Mouse (Mus musculus) erythroblast, embryonic 14.5 days (primary cell): ENCODE measurements around the gene Igfbpl1. TPM values are rescaled to one million over a fixed set of nuclear protein-coding genes. Genes with fewer than 3 reads are reported as not detected.

Experiments used
- H3K27me3 ChIP-seq: 2 replicates; pipeline ENCODE4 v1.6.1; 2012; ENCODE audit warnings: inconsistent platforms; ENCODE audit not compliant: control insufficient read depth
- H3K36me3 ChIP-seq: 2 replicates; pipeline ENCODE4 v1.6.1; 2012; ENCODE audit warnings: mild to moderate bottlenecking, inconsistent platforms; ENCODE audit not compliant: control insufficient read depth
- H3K4me1 ChIP-seq: 2 replicates; pipeline ENCODE4 v1.6.1; 2012; ENCODE audit warnings: inconsistent platforms; ENCODE audit not compliant: control insufficient read depth
- H3K4me3 ChIP-seq: replicated peaks from 2 replicates; pipeline ENCODE3; 2012; ENCODE audit warnings: moderate library complexity, mild to moderate bottlenecking, inconsistent platforms
- H3K9me3 ChIP-seq: 2 replicates; pipeline ENCODE4 v1.6.1; 2012; ENCODE audit warnings: low read length, inconsistent platforms, mixed read lengths; ENCODE audit not compliant: control insufficient read depth
- GATA1 ChIP-seq: IDR thresholded peaks from 2 replicates; pipeline ENCODE4 v1.6.1; 2012; ENCODE audit warnings: low read length, inconsistent platforms, mixed read lengths
- TAL1 ChIP-seq: IDR thresholded peaks from 3 replicates; pipeline ENCODE4 v1.6.1; 2012; ENCODE audit warnings: low read length, inconsistent platforms, mixed read lengths
- polyA plus RNA-seq: library from polyadenylated mRNA; stranded (reverse); fragments of >175 nt; gene quantifications from 2 replicates; pipeline ENCODE4 v1.2.3, GENCODE M21; 2012

Igfbpl1 gene
- polyA plus RNA-seq, 1 experiment = not detected

DNA sequence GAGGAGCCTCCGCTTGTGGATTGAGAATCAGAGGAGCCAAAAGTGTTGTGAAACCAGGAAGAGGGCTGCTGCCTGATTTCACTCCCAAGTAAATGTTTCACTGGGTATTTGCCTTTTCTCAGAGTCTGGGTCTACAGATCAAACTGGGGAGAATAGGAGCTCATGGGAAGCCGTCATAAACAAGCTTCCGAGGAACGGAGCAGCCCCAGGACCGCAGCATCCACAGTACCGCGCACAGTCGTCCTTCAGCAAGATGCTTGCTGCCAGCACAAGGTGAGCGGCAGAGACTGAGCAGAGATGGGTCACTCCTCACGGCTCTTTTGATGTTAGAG is 22.1 kb upstream of the Igfbpl1 start:
- Histone ChIP-seq H3K4me3 (peak overlapping the region; percentile 37), H3K27me3 (peaks cover 3% of the 10 kb centered on the region)

GRCm38 (mm10) chr4:45848109-45848824 is 21.5 kb upstream of the Igfbpl1 start, which contains the start of gene Stra6l:
Gene Stra6l, plus strand, starts transcription at chr4:45848664.
- TF ChIP-seq TAL1 (no peak), GATA1 (no peak)
- Histone ChIP-seq H3K4me1 (no peaks in the 10 kb centered on the region), H3K4me3 (peak within 1 kb of the TSS; percentile 37), H3K9me3 (no peaks in the 10 kb centered on the region), H3K27me3 (peaks cover 3% of the 10 kb centered on the region), H3K36me3 (no peaks in the 10 kb centered on the region)

More for the DNA sequence above, 22.1 kb upstream of the Igfbpl1 start:
- H3K4me1 ChIP-seq = no peaks in the 10 kb centered on the region
- TF ChIP-seq GATA1 (no peak), TAL1 (no peak)
- no peaks in the 10 kb centered on the region for H3K9me3 ChIP-seq
- no peaks in the 10 kb centered on the region for H3K36me3 ChIP-seq

GRCm38 (mm10) chr4:45846263-45846662 is 19.5 kb upstream of the Igfbpl1 start:
- Histone ChIP-seq H3K4me3 (no peak overlapping the region), H3K27me3 (peaks cover 3% of the 10 kb centered on the region), H3K4me1 (no peaks in the 10 kb centered on the region), H3K9me3 (no peaks in the 10 kb centered on the region), H3K36me3 (no peaks in the 10 kb centered on the region)
- TF ChIP-seq TAL1 (no peak), GATA1 (no peak)

- TF ChIP-seq TAL1 = no peak
- no peaks in the 10 kb centered on the region for H3K36me3 ChIP-seq
- H3K9me3 ChIP-seq = no peaks in the 10 kb centered on the region
- H3K4me3 ChIP-seq = no peak overlapping the region
- H3K4me1 ChIP-seq = no peaks in the 10 kb centered on the region
- peaks cover 3% of the 10 kb centered on the region for H3K27me3 ChIP-seq
Measured at GRCm38 (mm10) chr4:45844355-45844754, 17.6 kb upstream of the Igfbpl1 start.

DNA sequence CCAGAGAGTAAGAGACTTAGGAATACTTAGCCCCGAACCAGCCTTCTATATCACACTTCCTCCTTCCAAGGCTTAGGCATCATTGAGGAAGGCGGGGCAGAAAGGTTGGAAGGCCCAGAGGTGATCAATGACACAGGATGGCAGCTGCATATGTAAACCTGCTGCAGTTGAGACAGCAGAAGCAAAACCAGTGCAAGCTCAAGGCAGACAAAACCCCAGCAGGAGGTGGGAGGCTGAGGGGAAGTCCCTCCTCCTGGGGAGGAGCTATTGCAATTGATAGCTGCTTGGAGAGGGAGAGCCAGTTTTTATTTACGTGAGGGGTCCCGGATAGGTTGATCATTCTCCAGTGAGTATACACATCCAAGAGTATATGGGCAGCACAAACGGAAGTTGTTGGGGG is 6.7 kb upstream of the Igfbpl1 start:
- Histone ChIP-seq H3K9me3 (no peaks in the 10 kb centered on the region), H3K4me1 (no peaks in the 10 kb centered on the region), H3K27me3 (peaks cover 10% of the 10 kb centered on the region), H3K36me3 (no peaks in the 10 kb centered on the region), H3K4me3 (no peak overlapping the region)
- TF ChIP-seq GATA1 = no peak
- TF ChIP-seq TAL1 = no peak

GRCm38 (mm10) chr4:45831996-45832395 is 5.3 kb upstream of the Igfbpl1 start:
- peaks cover 23% of the 10 kb centered on the region for H3K27me3 ChIP-seq
- no peaks in the 10 kb centered on the region for H3K36me3 ChIP-seq
- H3K4me3 ChIP-seq = no peak overlapping the region
- H3K9me3 ChIP-seq = no peaks in the 10 kb centered on the region
- TF ChIP-seq TAL1 (no peak), GATA1 (no peak)
- H3K4me1 ChIP-seq = no peaks in the 10 kb centered on the region

DNA sequence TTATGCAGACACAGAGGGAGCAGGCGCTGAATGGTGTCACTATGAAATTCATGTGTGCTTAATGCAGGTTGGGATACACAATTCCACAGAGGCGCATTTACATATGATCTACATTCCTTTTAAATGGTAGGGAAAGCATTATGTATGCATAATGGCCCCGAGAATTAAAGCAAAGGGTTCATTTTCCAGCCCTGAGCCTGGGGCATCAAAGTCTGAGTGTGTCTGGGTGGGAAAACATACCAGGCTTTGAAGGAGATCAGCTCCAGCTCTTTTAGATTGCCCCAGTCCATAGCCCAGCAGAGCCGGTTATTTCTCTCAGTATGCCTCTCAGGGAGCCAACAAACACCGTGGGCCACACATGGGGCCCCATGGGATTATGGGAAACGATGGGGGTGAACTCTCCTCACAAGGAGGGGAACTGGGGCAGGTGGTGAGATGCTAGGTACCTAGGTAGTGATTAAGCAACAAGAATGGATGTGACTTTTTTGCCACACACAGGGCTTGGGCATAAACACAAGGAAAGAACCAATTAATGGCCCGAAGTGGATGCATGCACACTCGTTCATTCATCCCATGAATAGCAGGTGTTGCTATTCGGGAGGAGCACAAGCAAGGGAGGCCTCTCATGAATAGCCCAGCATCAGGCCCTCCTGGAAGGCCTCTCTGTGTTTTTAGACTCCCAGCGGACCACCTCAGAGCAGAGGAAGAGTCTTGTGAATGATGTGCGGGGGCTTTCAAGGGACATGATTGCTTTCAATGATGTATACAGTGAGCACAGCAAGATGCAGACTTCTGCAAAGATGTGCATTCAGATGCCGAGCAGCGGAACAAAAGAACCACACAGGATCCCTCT is 3.4 kb upstream of the Igfbpl1 start:
- Histone ChIP-seq H3K36me3 (no peaks in the 10 kb centered on the region), H3K4me3 (no peak overlapping the region), H3K9me3 (no peaks in the 10 kb centered on the region), H3K27me3 (peaks cover 41% of the 10 kb centered on the region), H3K4me1 (no peaks in the 10 kb centered on the region)
- no peak for TF ChIP-seq TAL1
- TF ChIP-seq GATA1 = no peak

- Histone ChIP-seq H3K4me3 (no peak overlapping the region), H3K27me3 (peaks cover 64% of the 10 kb centered on the region), H3K9me3 (no peaks in the 10 kb centered on the region), H3K4me1 (no peaks in the 10 kb centered on the region), H3K36me3 (no peaks in the 10 kb centered on the region)
- no peak for TF ChIP-seq TAL1
- no peak for TF ChIP-seq GATA1
Measured at GRCm38 (mm10) chr4:45824761-45825556, 1.8 kb downstream of the Igfbpl1 start.
